Mouse (Mus musculus) megakaryocyte, adult 5-6 weeks (primary cell): Measurements from ENCODE around the gene Olfr1393. TPM values are rescaled to one million over a fixed set of nuclear protein-coding genes. Genes with fewer than 3 reads are reported as not detected.
A peak's percentile ranks its signal among the peaks of the same experiment; 100 is the strongest.
"Not testable (repeated sequence)": the region's sequence is repeated elsewhere in the genome, so short reads cannot be mapped to it uniquely, and the experiment has no call there.

Source experiments
- ATAC-seq: 2 replicates; pipeline ENCODE4 v1.8.0; 2016; ENCODE audit warnings: mild to moderate bottlenecking, inconsistent platforms; ENCODE audit not compliant: poor library complexity, severe bottlenecking
- total RNA-seq, 2 experiments: library from RNA; stranded (forward) in 1 of 2; stranded (reverse) in 1 of 2; fragments of 153-499, 151-499 nt in 1 of 2; fragments of 221-1000, 200-1000 nt in 1 of 2; gene quantifications; 2 replicates each; pipeline versions ENCODE4 v1.2.3 to v1.2.4; 2015 to 2017

The Olfr1393 gene
- total RNA-seq, 2 experiments from 2014 or later: not detected

DNA sequence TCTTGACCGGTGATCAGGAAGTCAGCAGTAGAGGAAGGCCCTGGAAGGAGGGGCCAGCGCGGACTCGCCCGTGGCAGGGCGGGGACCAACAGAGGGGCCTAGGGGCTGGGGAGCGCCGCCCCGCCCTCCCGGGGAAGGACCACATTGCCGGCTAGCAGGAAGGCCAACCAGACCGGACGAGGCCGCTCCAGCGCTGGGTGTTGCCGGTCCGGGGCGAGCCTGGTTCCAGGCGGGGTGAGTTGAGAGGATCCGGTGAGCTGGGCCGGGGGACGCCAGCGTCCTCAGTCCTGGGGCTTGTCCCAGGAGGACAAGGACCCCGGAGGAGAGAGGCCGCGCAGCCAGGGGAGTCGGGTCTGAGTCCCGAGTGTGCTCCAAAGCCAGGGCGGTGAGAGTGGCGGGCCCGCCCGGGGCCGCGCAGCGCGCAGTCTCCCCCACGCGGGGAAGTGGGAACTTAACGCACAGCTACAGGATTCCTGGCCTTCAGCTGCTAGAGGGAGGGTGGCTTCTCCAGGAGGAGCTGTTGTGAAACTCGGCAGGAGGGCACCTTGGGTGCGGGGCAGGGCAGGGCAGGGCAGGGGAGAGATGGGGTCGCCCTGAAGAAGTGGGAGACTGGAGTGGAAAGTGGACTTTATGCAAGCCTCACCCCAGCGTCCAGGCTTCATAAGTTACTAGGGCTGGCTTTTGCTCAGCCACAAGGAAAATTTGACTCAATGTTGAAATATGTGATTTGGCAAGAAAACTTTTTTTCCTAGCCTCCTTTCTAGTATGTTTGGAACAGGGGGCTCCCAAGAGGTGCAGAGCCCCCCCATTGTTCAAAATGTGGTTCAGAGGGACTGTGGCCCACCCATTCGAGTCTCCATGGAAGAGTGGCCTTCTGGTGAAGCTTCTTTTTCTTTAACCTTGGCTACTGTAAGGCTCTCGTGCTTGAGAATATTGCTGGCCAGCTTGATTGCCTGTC, 27.4 kb upstream of the Olfr1393 start:
- ATAC-seq: peak; percentile 84

DNA sequence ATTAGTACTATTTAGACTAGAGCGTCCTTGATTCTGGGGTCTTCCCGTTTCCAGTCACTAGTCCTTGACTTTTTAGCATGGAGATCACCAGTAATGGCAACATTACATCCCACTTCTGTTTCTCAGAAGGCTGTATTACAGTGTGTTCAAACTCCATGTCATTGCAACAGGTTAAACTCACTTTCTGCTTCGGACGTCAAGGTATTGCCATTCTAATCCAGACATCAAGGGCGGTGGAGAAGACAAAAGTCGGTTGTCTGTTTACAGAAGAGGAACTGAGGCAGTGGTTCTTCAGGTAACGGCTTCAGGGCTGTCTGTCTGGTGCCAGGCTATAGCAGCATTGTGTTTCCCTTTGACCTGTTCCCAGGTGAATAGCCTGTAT, 26.7 kb upstream of the Olfr1393 start:
- no peak for ATAC-seq

DNA sequence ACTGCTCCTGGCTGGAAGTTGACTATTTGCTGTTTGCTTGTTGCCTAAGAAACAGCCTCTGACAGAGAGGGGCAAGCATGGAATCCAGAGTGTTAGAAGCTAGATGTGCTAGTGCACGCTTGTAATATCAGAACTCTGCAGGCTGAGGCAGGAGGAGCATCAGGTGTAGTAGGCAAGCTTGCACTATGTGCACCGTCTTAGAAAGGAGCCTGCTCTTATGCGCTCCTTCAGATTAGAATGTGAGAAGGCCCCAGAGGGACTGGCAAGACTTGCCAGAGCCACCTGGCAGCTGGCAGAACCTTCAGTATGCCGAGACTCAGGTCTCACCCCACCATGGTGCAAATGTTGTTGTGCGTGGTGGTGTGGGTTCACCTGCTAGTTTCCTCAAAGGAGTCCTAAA, 26.1 kb upstream of the Olfr1393 start:
- ATAC-seq: no peak

DNA sequence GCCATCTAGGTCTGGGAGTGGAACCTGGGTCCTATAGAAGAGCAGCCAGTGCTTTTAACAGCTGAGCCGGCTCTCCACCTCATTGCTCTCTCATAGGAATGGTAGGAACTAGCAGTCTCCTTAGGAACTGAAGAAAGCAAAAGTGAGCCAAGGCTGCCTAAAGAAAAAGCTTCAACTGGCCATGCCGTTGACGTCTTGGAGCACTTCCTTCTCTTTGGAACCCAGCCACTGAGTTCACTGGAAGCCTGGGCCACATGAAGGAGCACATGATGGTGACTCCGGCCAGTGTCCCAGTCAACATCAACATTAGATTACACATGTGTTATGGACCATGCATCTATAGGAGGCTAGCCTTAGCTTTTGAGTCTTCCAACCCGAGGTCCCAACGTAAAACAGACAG, 25.1 kb upstream of the Olfr1393 start:
- no peak for ATAC-seq

DNA sequence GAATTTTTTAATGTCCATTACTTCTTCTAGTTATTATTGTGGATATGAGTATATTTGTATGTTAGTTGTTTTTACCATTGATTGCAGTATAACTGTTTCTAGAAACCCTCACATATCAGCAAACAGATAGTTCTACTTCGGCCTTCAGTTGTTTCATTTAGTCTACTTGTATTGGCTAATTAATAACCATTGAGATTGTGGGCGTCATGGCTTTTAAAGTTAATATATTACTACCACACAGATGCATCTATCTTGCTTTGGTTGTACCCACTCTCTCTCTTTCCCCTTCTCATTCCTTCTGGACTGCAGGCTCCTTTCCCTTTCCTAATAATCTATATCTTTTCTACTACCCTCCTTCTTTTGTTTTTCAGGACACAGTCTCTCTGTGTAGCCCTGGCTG, 18.8 kb upstream of the Olfr1393 start:
- ATAC-seq: no peak

DNA sequence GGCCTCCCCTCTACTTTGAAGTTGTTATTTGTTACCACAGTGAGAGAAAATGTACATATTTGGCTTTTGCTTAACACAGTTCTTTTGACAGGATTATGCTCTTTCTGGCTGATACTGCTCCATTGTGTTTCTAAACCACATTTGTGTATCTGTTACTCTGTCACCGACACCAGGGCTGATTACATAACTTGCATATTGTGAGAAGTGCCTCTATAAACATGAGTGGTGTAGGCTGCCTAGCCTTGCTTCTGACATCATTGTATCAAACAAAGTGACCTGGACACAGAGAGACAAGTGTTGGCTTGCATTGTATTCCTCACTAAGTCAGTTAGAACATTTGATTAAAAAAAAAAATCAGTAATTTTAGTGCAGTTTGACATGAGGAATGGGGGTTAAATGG, 18.3 kb upstream of the Olfr1393 start:
- ATAC-seq: no peak

DNA sequence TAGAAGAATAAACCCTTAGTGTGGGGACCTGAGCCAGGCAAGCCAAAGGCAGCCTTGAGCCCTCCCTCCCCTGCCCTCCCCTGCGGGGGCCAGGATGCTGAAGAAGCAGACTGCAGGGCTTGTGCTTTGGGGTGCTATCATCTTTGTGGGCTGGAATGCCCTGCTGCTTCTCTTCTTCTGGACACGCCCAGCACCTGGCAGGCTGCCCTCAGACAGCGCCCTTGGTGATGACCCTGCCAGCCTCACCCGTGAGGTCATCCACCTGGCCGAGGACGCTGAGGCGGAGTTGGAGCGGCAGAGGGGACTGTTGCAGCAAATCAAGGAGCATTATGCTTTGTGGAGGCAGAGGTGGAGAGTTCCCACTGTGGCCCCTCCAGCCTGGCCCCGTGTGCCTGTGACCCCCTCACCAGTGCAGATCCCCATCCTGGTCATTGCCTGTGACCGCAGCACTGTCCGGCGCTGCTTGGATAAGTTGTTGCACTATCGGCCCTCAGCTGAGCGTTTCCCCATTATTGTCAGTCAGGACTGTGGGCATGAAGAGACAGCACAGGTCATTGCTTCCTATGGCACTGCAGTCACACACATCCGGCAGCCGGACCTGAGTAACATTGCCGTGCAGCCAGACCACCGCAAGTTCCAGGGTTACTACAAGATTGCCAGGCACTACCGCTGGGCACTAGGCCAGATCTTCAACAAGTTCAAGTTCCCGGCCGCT, 17.3 kb upstream of the Olfr1393 start:
- no peak for ATAC-seq

DNA sequence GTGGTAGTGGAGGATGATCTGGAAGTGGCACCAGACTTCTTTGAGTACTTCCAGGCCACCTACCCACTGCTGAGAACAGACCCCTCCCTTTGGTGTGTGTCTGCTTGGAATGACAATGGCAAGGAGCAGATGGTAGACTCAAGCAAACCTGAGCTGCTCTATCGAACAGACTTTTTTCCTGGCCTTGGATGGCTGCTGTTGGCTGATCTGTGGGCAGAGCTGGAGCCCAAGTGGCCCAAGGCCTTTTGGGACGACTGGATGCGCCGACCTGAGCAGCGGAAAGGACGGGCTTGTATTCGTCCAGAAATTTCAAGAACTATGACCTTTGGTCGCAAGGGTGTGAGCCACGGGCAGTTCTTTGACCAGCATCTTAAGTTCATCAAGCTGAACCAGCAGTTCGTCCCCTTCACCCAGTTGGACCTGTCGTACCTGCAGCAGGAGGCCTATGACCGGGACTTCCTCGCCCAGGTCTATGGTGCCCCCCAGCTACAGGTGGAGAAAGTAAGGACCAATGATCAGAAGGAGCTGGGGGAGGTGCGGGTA, 16.7 kb upstream of the Olfr1393 start:
- no peak for ATAC-seq

DNA sequence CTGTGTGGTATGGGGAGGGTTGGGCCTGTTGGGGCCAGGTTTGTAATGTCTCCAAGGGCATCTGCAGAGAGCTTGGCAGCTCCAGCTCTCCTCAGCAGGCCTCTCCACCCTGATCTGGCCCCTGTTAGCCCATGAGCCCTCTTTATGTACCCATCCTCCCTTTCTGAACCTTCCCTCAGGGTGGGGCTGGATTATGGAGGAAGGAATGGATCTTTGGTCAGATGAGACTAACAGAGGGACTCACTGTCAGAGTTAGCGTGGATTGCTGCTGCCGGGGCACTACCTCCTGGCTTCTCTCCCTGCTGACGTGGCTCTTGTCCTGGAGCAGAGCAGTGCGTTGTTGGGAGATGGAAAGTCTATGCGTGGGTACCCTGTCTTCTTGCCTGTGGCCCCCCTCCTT, 15.8 kb upstream of the Olfr1393 start:
- no peak for ATAC-seq

DNA sequence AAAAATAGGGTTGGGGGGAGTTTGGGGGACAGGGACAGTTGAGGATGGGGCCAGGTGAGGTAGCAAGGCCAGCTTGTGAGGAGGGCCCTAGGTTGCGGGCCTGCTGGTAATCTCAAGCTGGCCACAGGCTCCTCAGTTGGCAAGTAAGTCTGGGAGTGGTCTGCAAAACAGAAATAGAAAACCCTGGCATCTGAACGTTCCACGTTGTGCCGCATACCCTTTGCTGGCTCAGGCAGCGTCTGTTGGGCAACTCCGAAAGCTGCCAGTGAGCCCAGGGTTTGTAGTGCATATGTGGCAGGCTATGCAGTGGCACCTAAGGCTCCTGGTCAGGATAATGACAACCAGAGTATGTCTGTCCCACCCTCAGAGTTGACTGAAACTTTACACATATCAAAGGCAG, 15.0 kb upstream of the Olfr1393 start:
- no peak for ATAC-seq

DNA sequence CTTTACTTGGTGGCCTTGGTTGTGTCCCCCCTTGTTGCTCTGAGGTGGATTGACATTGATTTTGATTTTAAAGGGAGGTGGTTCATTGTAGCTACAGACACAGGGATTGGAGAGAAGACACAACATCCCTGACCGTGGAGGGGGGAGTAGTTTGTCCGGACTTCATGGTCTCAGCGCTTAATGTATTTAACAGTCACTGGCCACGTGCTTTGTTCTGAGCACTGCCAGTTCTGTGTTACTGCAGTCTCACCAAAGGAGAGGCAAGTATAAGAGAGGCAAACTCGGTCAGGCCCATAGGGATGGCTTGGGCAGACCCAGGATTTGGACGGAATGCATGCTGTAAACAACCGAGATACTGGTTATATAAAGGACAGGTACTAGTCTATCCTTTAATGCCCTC, 14.0 kb upstream of the Olfr1393 start:
- no peak for ATAC-seq

DNA sequence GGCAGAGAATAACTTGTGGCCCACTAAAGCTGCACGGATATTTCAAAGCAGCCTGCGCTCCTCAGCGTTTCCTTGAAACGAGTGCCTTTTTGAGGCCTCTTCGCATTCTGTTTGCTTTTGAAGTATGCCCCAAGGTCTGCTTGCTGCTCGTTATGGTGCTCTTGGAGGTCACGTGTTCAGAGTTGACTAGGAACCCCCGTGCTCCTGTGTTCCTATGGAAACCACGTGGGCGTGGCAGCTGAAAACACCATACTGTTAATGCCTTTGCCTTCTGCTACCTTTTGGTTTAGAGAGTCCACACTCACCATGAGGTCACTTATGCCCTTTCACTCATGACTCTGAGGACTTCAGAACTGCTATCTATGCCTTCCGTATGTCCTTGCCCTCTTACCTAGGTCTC, 13.5 kb upstream of the Olfr1393 start:
- no peak for ATAC-seq

DNA sequence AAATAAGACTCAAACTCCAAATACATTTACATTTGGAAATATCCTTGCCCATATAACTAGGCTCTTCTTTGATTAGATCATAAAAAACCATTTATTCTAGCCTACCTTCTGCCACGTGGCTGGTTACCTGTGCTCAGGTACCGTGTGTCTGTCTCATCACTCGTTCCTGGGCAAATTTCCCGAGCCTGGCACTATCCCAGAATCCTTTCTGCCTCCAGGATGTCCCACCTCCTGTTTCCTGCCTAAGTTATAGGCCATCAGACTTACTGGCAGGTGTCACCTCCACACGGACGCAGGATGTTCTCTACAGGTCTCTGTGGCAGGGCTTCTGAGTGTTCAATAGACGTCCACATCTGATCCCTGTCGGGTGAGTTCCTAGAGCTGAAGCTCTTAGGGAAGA, 13.0 kb upstream of the Olfr1393 start:
- no peak for ATAC-seq

DNA sequence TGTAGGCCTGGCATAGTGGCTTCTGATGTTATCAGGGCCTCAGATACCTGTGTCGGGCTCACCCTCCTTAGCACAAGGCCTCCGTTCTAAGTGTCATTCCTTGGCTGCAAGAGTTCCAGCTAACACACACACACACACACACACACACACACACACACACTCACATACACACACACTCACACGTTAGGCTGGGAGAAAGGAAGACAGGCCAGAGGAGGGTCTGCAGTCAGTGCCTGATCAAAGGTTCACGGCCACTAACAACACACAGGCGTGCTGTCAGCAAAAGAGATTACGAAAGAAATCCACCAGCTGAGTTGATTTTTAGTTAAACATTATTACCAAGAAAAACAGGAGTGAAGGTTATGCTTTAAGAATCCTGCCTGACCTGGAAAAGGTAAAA, 11.4 kb upstream of the Olfr1393 start:
- ATAC-seq: no peak

DNA sequence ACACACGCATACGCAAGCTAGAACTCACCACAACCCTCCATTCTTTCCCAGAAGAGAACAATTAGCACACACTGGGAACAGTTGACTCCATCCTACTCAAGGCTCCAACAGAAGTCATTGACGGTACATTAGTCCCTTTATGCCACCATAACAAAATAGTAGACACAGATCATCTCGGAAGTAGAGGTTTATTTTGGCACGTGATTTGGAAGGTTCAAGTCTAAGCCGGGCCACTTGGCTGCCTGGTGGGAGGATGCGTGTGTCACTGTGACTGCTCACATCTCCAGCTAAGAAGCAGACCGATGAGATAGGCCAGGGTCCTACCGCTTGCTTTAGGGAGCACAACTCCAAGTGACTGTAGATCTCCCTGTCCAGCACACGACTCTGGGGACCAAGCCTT, 10.8 kb upstream of the Olfr1393 start:
- no peak for ATAC-seq

DNA sequence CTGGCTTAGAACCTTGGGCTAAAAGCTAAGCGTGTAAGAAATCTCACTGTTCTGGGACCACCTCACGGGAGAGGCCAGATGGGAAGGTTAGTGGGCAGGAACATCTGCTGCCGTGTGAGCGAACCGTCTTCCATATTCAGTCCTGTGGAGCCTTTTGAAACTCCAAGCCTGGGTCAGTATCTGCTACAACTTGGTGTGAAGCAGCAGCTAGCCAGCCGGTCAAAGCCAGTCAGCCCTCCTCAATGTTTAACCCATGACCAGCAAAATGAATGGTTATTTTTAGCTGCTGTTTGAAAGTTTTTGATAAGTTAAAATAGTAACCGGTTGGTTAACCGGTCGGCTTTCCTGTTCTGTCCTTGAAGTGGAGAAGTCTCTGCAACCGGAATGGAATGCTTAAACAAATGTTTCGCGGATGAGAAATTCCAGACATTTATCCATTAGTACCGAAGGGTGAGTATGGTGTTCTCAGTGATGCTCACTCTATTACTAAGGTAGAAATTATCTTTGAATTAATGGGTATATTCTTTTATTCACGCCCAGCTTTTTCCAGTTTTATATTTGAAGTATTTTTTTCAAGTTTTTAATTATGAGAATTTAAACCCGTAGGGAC, 10.0 kb upstream of the Olfr1393 start:
- no peak for ATAC-seq

DNA sequence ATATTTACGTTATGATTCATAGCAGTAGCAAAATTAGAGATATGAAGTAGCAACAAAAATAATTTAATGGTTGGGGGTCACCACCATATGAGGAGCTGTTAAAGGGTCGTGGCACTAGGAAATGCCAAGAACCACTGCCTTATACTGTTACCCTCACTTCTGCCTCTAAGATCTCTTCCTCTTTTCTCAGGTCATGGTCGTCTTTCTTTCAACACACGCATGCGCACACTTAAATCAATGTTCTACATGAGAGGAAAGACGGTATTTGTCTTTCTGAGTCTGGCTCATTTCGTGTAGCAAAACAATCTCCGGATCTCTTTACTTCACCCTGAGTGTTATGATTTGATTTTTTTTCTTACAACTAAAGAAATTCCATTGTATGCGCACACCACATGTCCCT, 8.3 kb upstream of the Olfr1393 start:
- no peak; the same call in 1 of the 2 replicates for ATAC-seq

DNA sequence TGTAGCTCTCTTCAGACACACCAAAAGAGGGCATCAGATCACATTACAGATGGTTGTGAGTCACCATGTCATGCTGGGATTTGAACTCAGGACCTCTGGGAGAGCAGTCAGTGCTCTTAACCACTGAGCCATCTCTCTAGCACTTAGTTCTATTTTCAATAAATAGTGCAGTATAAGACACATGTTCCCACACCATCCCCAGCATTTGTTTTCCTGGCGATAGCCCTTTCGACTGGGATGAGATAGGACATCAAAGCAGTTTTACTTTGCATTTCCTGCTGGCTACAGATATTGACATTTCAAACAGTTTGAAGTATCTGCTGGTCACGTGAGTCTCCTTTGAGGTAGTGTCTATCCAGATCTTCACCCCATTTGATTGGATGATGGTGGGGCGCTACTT, 7.7 kb upstream of the Olfr1393 start:
- ATAC-seq: no peak

DNA sequence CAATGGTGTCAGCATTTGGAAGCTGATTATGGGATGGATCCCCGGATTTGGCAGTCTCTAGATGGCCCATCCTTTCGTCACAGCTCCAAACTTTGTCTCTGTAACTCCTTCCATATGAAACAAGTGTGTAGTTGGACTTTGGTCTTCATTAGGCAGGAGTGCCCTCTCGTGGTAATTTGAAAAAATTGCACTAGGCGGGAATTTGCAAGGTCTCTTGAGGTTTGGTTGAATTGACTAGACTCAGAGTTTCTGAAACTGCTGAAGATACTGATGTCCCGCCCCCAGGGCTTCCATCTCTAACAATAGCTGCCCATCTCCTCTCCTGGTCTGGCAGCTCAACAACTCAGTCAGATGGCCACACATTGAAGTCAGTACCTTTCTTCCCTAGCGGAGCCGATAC, 6.8 kb upstream of the Olfr1393 start:
- peak; percentile 93 for ATAC-seq

DNA sequence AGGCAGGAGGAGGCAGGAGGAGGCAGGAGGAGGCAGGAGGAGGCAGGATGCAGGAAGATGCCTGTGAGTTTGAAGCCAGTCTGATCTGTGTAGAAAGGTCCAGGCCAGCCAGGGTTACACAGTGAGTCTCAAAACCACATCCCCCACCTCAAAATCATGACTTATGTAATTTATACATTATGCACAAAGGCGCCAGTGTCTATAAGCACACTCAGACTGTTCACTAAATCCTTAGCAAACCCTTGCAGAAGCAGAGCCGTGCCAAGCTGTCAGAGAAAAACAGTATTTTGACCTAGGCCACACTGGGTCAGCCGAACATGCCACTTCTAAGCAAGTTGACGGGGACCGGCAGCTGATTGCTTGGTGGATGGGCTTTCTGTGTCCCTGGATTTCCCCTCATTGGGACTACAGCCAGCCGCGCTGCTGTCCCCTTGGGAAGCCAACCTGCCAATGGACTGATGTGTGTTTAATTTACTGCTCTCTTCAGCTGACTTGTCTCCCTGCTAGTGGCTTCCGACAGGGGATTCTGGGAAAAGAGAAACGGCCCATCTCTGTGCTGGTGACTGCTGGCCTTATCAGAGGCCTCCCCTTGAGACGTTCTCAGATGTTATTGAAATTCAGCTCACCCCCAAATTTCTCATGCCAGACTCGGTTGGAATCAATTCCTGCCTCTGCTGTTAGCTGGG, 4.1 kb upstream of the Olfr1393 start:
- no peak for ATAC-seq

DNA sequence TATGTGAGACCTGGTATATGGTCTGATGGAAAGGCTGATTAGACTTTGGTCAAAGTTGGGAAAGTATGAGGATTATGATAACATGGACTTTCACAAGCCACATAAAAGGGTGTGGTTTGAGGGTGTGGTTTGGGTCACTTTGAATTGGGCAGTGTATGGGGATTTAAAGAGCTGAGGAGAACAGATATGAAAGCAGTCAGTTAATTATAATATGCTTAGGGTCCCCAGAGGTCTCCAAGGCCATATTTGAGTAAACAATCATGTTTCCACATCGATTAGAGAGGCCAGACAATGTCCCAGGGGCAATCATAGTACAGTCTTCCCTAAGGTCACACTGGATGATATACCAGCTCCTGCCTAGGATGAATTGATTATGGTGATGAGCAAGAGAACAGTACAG, 6.9 kb downstream of the Olfr1393 start, which contains the start of gene Olfr1392:
TSS of gene Olfr1392 (plus strand) at position 301 of the 400 bp plus-strand sequence.
- not testable (repeated sequence) for ATAC-seq
